Mouse (Mus musculus): ENCODE measurements at regions not wholly inside any gene's neighbourhood (a gene's known extent, or its start where the extent isn't known, plus 50 kb on each side); places are given as distances from the start of the nearest gene placed in this dataset.

GRCm38 (mm10) chr1:38739018-38739417 lies 74.3 kb upstream of the Aff3 start:
- DNase-seq (ENCODE audit: low spot score), result no peak

DNA sequence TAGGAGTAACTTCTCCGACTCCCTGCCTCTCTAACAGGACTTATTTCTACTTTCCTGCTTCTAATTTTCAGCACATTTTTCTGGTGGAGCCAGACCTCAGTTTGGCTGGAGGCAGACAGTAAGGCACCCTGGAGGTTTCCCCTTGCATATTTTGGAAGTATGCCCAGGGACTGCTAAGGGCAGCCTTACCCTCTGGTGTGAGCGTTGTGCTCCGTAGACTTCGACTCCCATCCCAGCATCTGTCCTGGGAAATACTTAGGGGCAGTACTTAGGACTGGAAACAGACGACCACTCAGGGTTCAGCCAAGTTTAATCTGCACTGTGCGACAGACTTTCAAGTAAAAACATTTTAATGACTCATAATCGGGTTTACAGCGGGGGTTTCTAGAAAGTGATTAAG lies 71.0 kb upstream of the Aff3 start:
- no peak for DNase-seq (ENCODE audit: low spot score)

GRCm38 (mm10) chr1:38733201-38733600 lies 68.4 kb upstream of the Aff3 start:
- no peak for DNase-seq (ENCODE audit: low spot score)

GRCm38 (mm10) chr1:38729977-38730782 lies 65.4 kb upstream of the Aff3 start:
- DNase-seq (ENCODE audit: low spot score), result peak; percentile 18

DNA sequence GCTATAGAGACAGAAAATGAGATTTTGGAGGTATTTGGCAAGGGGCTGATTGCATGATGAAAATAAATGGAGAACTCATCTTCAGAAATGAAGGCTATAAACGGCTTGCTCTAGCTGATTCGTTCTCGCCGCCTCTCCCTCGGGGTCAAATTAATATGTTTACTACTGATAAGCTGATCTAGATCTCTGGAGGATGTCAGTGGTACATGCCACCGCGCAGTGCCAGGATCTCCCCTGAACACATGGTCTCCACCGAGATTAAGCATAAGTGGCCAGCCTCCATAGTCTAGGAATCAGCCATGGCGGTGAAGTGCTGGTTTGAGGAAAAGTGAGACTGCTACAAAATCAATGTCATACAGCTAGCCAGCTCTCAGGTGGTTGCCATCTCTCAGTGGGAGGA lies 61.0 kb upstream of the Aff3 start:
- DNase-seq (ENCODE audit: low spot score), result no peak

- no peak for DNase-seq (ENCODE audit: low spot score)
These were observed 59.9 kb upstream of the Aff3 start for GRCm38 (mm10) chr1:38724631-38725030.

GRCm38 (mm10) chr1:38722155-38722554 lies 57.4 kb upstream of the Aff3 start:
- DNase-seq (ENCODE audit: low spot score), result no peak

GRCm38 (mm10) chr1:38720287-38720686 lies 55.5 kb upstream of the Aff3 start:
- no peak for DNase-seq (ENCODE audit: low spot score)

- no peak for DNase-seq (ENCODE audit: low spot score)
These were observed 50.9 kb upstream of the Aff3 start for GRCm38 (mm10) chr1:38715621-38716020.
